Comparison of ENCODE assay signal across 16 mouse cellular contexts in the genomic region with DNA sequence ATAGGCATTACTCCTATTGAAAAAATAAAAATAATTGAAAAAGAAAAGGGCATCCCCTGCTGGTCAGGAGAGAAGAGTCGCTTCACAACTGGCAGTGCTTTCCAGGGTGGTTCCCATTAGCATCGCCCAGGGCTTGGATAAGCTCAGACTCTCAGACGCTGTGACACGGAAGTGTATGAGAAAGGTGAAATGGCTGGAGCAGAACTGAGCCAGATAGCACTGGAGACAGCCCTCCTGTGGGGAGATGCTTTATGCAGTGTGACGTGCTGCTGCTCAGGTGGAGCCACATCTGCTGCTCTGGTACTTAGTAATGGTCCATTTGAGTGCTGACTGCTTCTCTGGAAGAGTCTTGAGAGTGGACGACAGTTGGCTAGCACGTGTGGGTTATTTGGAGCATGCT. TPM values are rescaled to one million over a fixed set of nuclear protein-coding genes. Genes with fewer than 3 reads are reported as not detected.
DNase-seq lines count a peak whose midpoint lies in the region; ATAC-seq and TF ChIP-seq lines count a peak whose summit lies in the region.
"Had no signal": no experiment of that assay in that cellular context is flagged by ENCODE, and none has a peak within 500 bp of the region (broad histone marks: within the 10 kb centered on the region; RNA-seq: fewer than 3 reads in every experiment).

No protein-coding gene starts in this region.

- no peak overlapping the region for H3K4me2 ChIP-seq in hindbrain, embryonic 16.5 days (ENCODE audit: low read length)
- H3K4me2 ChIP-seq in hindbrain, embryonic 14.5 days (replicated peaks): no peak overlapping the region
- no peak overlapping the region for H3K4me2 ChIP-seq in lung, embryonic 14.5 days
- H3K4me2 ChIP-seq: lung, embryonic 15.5 days; midbrain, embryonic 12.5 days; neural tube, embryonic 12.5 days; stomach, embryonic 15.5 days had no signal

- no peak for TF ChIP-seq EP300 in MEL (IDR thresholded peaks at IDR 0.05; ENCODE audit: low read depth in 1 of 2, low read length in 2 of 2)

- no peak overlapping the region for H3K4me3 ChIP-seq in hindbrain, embryonic 16.5 days (ENCODE audit: low read length)
- H3K4me3 ChIP-seq in hindbrain, embryonic 14.5 days (replicated peaks; ENCODE audit: low read length): no peak overlapping the region
- no peak overlapping the region for H3K4me3 ChIP-seq in lung, embryonic 14.5 days (ENCODE audit: low read depth, low read length)
- H3K4me3 ChIP-seq in MEL (ENCODE audit: control insufficient read depth in 1 of 2, insufficient read depth in 1 of 2, low read depth in 2 of 2, low read length in 2 of 2): no peak overlapping the region
- H3K4me3 ChIP-seq: lung, embryonic 15.5 days; midbrain, embryonic 12.5 days; neural tube, embryonic 12.5 days; stomach, embryonic 15.5 days had no signal

- no peaks in the 10 kb centered on the region for H3K9me3 ChIP-seq in hindbrain, embryonic 16.5 days (ENCODE audit: control insufficient read depth, low read length)
- no peaks in the 10 kb centered on the region for H3K9me3 ChIP-seq in hindbrain, embryonic 14.5 days (ENCODE audit: control insufficient read depth, low read length)
- no peaks in the 10 kb centered on the region for H3K9me3 ChIP-seq in lung, embryonic 14.5 days (ENCODE audit: low read depth, low read length)
- no peaks in the 10 kb centered on the region for H3K9me3 ChIP-seq in MEL (replicated peaks; ENCODE audit: insufficient read depth, low read length)
- H3K9me3 ChIP-seq: lung, embryonic 15.5 days; midbrain, embryonic 12.5 days; neural tube, embryonic 12.5 days; stomach, embryonic 15.5 days had no signal

- no peak overlapping the region for H3K9ac ChIP-seq in hindbrain, embryonic 16.5 days (ENCODE audit: low read depth, low read length)
- H3K9ac ChIP-seq in hindbrain, embryonic 14.5 days: no peak overlapping the region
- H3K9ac ChIP-seq in lung, embryonic 14.5 days: no peak overlapping the region
- no peak overlapping the region for H3K9ac ChIP-seq in MEL (ENCODE audit: control insufficient read depth, low read depth, low read length, poor library complexity, severe bottlenecking)
- H3K9ac ChIP-seq: lung, embryonic 15.5 days; midbrain, embryonic 12.5 days; neural tube, embryonic 12.5 days; stomach, embryonic 15.5 days had no signal

- H3K4me1 ChIP-seq in hindbrain, embryonic 16.5 days (ENCODE audit: control insufficient read depth, insufficient read depth, low read depth, low read length): no peaks in the 10 kb centered on the region
- no peaks in the 10 kb centered on the region for H3K4me1 ChIP-seq in hindbrain, embryonic 14.5 days (replicated peaks; ENCODE audit: control insufficient read depth, insufficient read depth, low read length)
- no peaks in the 10 kb centered on the region; the same call in 1 of the 2 replicates for H3K4me1 ChIP-seq in lung, embryonic 14.5 days (ENCODE audit: insufficient read depth)
- peaks cover 0 to 8% of the 10 kb centered on the region in 2 experiments; a peak in 2 of 4 replicates for H3K4me1 ChIP-seq in MEL (ENCODE audit: control insufficient read depth in 1 of 2, insufficient read depth in 2 of 2, low read length in 2 of 2)
- H3K4me1 ChIP-seq: neural tube, embryonic 12.5 days had no signal

- no peaks in the 10 kb centered on the region for H3K36me3 ChIP-seq in hindbrain, embryonic 16.5 days (ENCODE audit: control insufficient read depth, insufficient read depth, low read length)
- no peaks in the 10 kb centered on the region for H3K36me3 ChIP-seq in hindbrain, embryonic 14.5 days (replicated peaks; ENCODE audit: control insufficient read depth, insufficient read depth)
- H3K36me3 ChIP-seq in lung, embryonic 14.5 days (ENCODE audit: insufficient read depth): no peaks in the 10 kb centered on the region
- H3K36me3 ChIP-seq in MEL (ENCODE audit: control insufficient read depth in 1 of 2, insufficient read depth in 2 of 2, low read length in 2 of 2): peaks cover 6 to 8% of the 10 kb centered on the region in 2 experiments; a peak in 3 of 4 replicates
- H3K36me3 ChIP-seq: lung, embryonic 15.5 days; midbrain, embryonic 12.5 days; neural tube, embryonic 12.5 days; stomach, embryonic 15.5 days had no signal

- H3K79me2 ChIP-seq in MEL (ENCODE audit: control insufficient read depth, insufficient read depth, low read length, poor library complexity): peaks cover 72% of the 10 kb centered on the region

- no peak for DNase-seq in hindbrain, embryonic 14.5 days (ENCODE audit: low spot score)
- DNase-seq in lung, embryonic 14.5 days: no peak
- DNase-seq in lung, postnatal 36 days: no peak
- DNase-seq in MEL (ENCODE audit: low read depth, low spot score) (no peak), MN1 (ENCODE audit: low spot score) (no peak)
- peak; percentile 55 for DNase-seq in retina, postnatal 1 day
- DNase-seq in B cell, adult 2 months: no peak
- DNase-seq: cerebellum, adult 11-12 months; kidney, adult 18-20 months; thymus, postnatal 36 days had no signal

- no peak for TF ChIP-seq POLR2A in MEL (IDR thresholded peaks at IDR 0.05; ENCODE audit: control insufficient read depth in 1 of 2, insufficient read depth in 1 of 2, low read depth in 1 of 2, low read length in 2 of 2, poor library complexity in 1 of 2)

- no peaks in the 10 kb centered on the region for H3K27me3 ChIP-seq in hindbrain, embryonic 16.5 days (replicated peaks; ENCODE audit: control insufficient read depth, insufficient read depth, low read length)
- H3K27me3 ChIP-seq in hindbrain, embryonic 14.5 days (ENCODE audit: control insufficient read depth, insufficient read depth, low read length): no peaks in the 10 kb centered on the region
- H3K27me3 ChIP-seq in lung, embryonic 14.5 days (ENCODE audit: insufficient read depth, low read length): no peaks in the 10 kb centered on the region
- H3K27me3 ChIP-seq in MEL (ENCODE audit: control insufficient read depth in 1 of 2, insufficient read depth in 2 of 2, low read length in 2 of 2): no peaks in the 10 kb centered on the region
- H3K27me3 ChIP-seq: lung, embryonic 15.5 days; midbrain, embryonic 12.5 days; neural tube, embryonic 12.5 days; stomach, embryonic 15.5 days had no signal

- no peak for TF ChIP-seq RAD21 in MEL (IDR thresholded peaks at IDR 0.05; ENCODE audit: low read depth, low read length)

- no peak overlapping the region for H3K27ac ChIP-seq in hindbrain, embryonic 16.5 days (ENCODE audit: low read depth, low read length)
- no peak overlapping the region for H3K27ac ChIP-seq in hindbrain, embryonic 14.5 days
- H3K27ac ChIP-seq in lung, embryonic 14.5 days (ENCODE audit: low read depth): no peak overlapping the region
- H3K27ac ChIP-seq in MEL (ENCODE audit: control insufficient read depth, low read depth, low read length): no peak overlapping the region
- H3K27ac ChIP-seq: lung, embryonic 15.5 days; midbrain, embryonic 12.5 days; neural tube, embryonic 12.5 days; stomach, embryonic 15.5 days had no signal

- WGBS in hindbrain, embryonic 16.5 days: 58% methylated on average over 7 of the region's 7 CpGs
- WGBS in hindbrain, embryonic 14.5 days: 58% methylated on average over 7 of the region's 7 CpGs
- WGBS in lung, embryonic 14.5 days: 69% methylated on average over 7 of the region's 7 CpGs

- TF ChIP-seq CTCF in lung, embryonic 14.5 days (IDR thresholded peaks at IDR 0.05; ENCODE audit: low read depth): peak; percentile 31
- peak in 2 of 3 experiments; percentile 29 to 35; a peak in 3 of 6 replicates for TF ChIP-seq CTCF in MEL (IDR thresholded peaks at IDR 0.05 in 2 of 3, conservative IDR thresholded peaks at IDR 0.05 in 1 of 3; ENCODE audit: control insufficient read depth in 1 of 3, insufficient read depth in 1 of 3, low read depth in 2 of 3, low read length in 3 of 3, poor library complexity in 1 of 3, severe bottlenecking in 1 of 3)

- peak; percentile 42; the same call in 1 of the 2 replicates for ATAC-seq in hindbrain, embryonic 16.5 days
- no peak for ATAC-seq in hindbrain, embryonic 14.5 days (ENCODE audit: low FRiP score)
- ATAC-seq in lung, embryonic 14.5 days (ENCODE audit: insufficient read depth): no peak
- ATAC-seq: CD4-positive, CD25-positive, alpha-beta regulatory T cell, adult 4 months had no signal

TF ChIP-seq in MEL, 35 proteins besides CTCF, POLR2A, EP300 and RAD21:
- 0 out of 2 replicates have a peak, but pooled peaks have one; percentile 10 for TF ChIP-seq SMC3 (IDR thresholded peaks at IDR 0.05; ENCODE audit: low read depth, low read length)
- no peak for TF ChIP-seq USF1 (IDR thresholded peaks at IDR 0.05; ENCODE audit: low read depth, low read length)
- no peak for TF ChIP-seq CHD1 (IDR thresholded peaks at IDR 0.05; ENCODE audit: low read depth, low read length)

RNA-seq across cellular contexts. Expression of a gene that starts 8.8 kb away (rescaled TPM):
- polyA plus RNA-seq in hindbrain, embryonic 16.5 days (2015; fragmentation: Nextera tagmentation; extraction: Ambion mirVana): 40.0 and 41.7 TPM in 2 replicates
- polyA plus RNA-seq in hindbrain, embryonic 14.5 days (2014; fragmentation: Nextera tagmentation; extraction: Ambion mirVana): 35.7 and 40.3 TPM in 2 replicates
- 23.9 and 25.1 TPM in 2 replicates for polyA plus RNA-seq in lung, embryonic 14.5 days (2014; fragmentation: Nextera tagmentation; extraction: Ambion mirVana)
- 24.3 and 25.8 TPM in 2 replicates for total RNA-seq in MEL (2012; rRNA removed)
- 10 to 100 TPM in 1 of 2 experiments, not detected in 1; 35.1 TPM for polyA plus RNA-seq in MEL (2012; ENCODE audit: insufficient read depth in 1 of 2, insufficient read length in 2 of 2, low read depth in 1 of 2, low replicate concordance in 2 of 2, missing spikeins in 1 of 2)

RNA-seq across cellular contexts. Expression of a gene that starts 35.7 kb away (rescaled TPM):
- 18.9 and 19.5 TPM in 2 replicates for polyA plus RNA-seq in hindbrain, embryonic 16.5 days (2015; fragmentation: Nextera tagmentation; extraction: Ambion mirVana)
- polyA plus RNA-seq in hindbrain, embryonic 14.5 days (2014; fragmentation: Nextera tagmentation; extraction: Ambion mirVana): 15.3 and 18.1 TPM in 2 replicates
- polyA plus RNA-seq in lung, embryonic 14.5 days (2014; fragmentation: Nextera tagmentation; extraction: Ambion mirVana): 6.1 and 7.4 TPM in 2 replicates
- total RNA-seq in MEL (2012; rRNA removed): 6.4 and 7.0 TPM in 2 replicates
- polyA plus RNA-seq in MEL (2012; ENCODE audit: insufficient read depth in 1 of 2, insufficient read length in 2 of 2, low read depth in 1 of 2, low replicate concordance in 2 of 2, missing spikeins in 1 of 2): 1 to 10 TPM in 1 of 2 experiments, not detected in 1; 5.8 TPM

RNA-seq across cellular contexts. Expression of a gene that starts 36.5 kb away (rescaled TPM):
- polyA plus RNA-seq in hindbrain, embryonic 16.5 days (2015; fragmentation: Nextera tagmentation; extraction: Ambion mirVana): 26.0 and 26.6 TPM in 2 replicates
- 31.3 and 36.5 TPM in 2 replicates for polyA plus RNA-seq in hindbrain, embryonic 14.5 days (2014; fragmentation: Nextera tagmentation; extraction: Ambion mirVana)
- polyA plus RNA-seq in lung, embryonic 14.5 days (2014; fragmentation: Nextera tagmentation; extraction: Ambion mirVana): 42.4 and 46.6 TPM in 2 replicates
- total RNA-seq in MEL (2012; rRNA removed): 50.5 and 58.2 TPM in 2 replicates
- polyA plus RNA-seq in MEL (2012; ENCODE audit: insufficient read depth in 1 of 2, insufficient read length in 2 of 2, low read depth in 1 of 2, low replicate concordance in 2 of 2, missing spikeins in 1 of 2): 10 to 100 TPM in 1 of 2 experiments, not detected in 1; 55.5 TPM
